Mouse (Mus musculus): ENCODE data around the gene Rufy4.
"Not testable (repeated sequence)": the region's sequence is repeated elsewhere in the genome, so short reads cannot be mapped to it uniquely, and the experiment has no call there.

Gene Rufy4

DNA sequence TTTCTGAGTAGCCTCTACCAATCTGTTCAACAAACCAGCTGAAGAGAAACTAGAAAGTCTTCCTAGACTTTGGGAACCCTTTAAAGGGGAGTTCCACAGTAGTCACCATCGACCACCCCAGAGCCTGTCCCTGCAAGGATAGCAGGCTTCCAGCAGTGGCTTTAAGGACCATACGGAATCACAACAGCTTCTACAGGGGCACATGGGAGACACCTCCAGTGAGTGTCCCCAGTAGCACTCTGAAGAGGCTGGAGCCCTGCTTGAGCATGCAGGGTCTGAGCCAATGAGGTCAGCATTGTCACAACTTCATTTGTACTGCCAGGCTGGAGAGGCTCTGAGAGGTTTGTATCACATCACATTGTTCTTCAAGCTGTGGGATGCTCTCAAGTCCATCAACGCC, 24.8 kb downstream of the Rufy4 start:
- DNase-seq (ENCODE audit: low spot score) = no peak

- DNase-seq (ENCODE audit: low spot score) = no peak
Measured at GRCm38 (mm10) chr1:74151091-74151490, 25.8 kb downstream of the Rufy4 start.

GRCm38 (mm10) chr1:74153461-74154184, 28.3 kb downstream of the Rufy4 start, which contains the start of gene Cxcr2:
Gene Cxcr2, plus strand, starts transcription at chr1:74153989.
- no peak for DNase-seq (ENCODE audit: low spot score)

DNA sequence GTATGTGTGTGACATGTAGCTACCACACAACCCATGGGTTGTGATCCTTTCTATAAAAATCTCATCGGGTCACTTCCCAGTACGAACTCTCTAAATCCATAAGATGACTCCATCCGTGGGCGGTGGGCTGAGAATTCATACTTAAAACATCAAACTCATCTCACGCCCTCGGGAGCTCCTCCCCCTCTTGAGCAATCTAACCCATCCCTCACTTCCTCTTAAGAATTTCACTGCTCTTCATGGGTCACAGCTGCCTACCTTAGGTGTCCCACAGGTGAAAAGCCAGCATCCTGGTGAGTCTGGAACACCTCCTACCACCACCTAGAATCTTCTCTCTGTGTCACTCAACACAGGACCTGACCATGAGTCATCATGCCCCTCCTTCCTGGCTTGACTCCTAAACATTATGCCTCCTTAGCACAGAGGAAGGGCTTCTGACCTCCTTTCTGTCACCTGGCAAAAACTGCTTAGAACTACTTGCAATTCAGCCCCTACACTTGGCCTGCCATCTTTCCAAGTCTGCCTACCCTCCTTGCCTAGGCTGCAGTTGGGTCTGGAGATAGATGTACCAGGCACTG, 30.2 kb downstream of the Rufy4 start:
- no peak for DNase-seq (ENCODE audit: low spot score)

- no peak for DNase-seq (ENCODE audit: low spot score)
Measured at GRCm38 (mm10) chr1:74156381-74156910, 31.1 kb downstream of the Rufy4 start.

GRCm38 (mm10) chr1:74159613-74160012, 34.3 kb downstream of the Rufy4 start:
- DNase-seq (ENCODE audit: low spot score) = not testable (repeated sequence)

DNA sequence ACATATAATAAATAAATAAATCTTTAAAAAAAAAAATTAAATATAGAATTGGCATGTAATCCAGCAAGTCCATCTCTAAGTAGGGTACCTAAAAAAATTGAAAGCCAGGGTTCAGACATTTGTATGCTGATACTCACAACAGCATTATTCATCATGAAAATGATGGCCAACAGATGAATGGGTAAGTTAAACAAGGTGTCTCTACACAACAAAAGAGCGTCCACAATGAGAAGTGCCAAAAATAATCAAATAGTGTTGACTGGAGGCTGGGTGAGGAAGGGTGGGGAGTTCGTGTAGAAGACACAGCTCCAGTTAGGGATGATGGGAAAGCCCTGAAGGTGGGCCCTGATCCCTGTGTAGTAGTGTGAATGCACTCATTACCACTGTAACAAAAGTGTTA, 34.7 kb downstream of the Rufy4 start:
- no peak for DNase-seq (ENCODE audit: low spot score)

DNA sequence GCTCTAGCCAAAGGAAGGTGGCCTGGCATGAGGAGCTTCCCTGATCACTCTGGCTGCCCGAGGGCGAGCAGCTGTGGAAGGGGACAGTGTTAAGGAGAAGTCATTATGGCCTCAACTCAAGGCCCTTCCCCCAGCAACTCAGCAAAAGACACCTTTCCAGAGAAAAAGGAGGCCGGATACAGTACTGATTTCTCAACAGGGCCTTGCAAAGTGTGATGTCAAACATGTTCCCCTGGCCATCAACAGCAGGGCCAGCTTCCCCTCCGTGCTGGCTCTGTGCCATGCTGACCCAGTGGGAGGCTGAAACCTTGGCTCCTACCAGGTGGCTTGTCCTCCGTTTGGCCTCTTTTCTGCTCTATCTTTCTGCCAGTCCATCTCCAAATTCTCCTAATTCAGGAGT, 41.8 kb downstream of the Rufy4 start:
- no peak for DNase-seq (ENCODE audit: low spot score)

DNA sequence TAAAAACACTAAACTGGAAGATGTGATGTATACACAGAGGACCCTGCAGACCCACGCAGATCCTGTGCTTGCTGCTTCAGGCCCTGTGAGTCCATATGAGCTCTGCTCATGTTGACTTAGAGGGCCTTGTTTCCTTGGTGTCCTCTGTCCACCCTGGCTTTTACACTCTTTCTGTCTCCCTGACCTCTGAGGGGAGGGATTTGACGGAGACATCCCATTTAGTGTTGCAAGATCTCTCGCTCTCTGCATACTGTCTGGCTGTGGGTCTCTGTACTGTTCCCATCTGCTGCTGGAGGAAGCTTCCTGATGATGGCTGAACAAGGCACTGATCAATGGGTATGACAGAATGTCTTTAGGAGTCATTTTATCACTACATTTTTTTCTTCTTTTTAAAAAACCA, 44.4 kb downstream of the Rufy4 start:
- DNase-seq (ENCODE audit: low spot score) = no peak

GRCm38 (mm10) chr1:74172722-74173121, 47.4 kb downstream of the Rufy4 start:
- no peak for DNase-seq (ENCODE audit: low spot score)

- no peak for DNase-seq (ENCODE audit: low spot score)
Measured at GRCm38 (mm10) chr1:74175731-74176130, 50.4 kb downstream of the Rufy4 start.

- DNase-seq (ENCODE audit: low spot score) = peak; percentile 29
Measured at GRCm38 (mm10) chr1:74178618-74179017, 53.3 kb downstream of the Rufy4 start.

DNA sequence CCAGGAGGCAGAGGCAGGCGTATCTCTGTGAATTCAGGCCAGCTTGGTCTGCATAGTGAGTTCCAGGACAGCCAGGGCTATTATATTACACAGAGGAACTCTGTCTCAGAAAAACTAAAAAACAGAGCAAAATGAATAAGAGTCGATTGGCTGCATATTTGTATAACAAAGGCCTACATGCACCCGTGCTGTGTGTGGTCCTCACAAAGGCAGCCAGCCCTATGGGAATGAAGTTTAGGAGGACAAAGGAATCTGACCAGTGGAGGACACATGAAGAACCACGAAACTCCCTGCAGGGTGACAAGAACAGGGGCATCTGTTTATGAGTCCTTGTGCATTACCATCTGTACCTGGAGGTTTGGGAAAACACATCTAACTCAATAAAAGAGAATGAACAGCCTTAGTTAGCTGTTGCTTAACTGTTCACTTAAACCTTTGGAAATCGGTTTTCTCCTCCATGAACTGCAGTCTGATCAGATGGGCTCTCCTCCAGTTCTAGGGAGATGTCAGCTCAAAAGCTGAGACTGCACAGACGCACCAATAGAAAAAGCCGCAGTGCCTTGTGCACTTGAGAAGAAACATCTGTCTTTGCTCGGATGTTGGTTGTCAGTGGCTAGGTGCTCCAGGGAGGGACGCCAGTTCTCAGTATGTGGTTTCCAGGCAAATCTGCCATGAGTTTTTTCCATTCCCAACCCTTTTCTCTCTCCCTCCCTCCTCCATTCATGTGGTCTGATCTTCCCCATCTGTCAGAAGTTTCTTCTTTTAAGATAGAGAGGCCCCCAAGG, 54.5 kb downstream of the Rufy4 start:
- DNase-seq (ENCODE audit: low spot score) = peak; percentile 18

- DNase-seq (ENCODE audit: low spot score) = no peak
Measured at GRCm38 (mm10) chr1:74181462-74181861, 56.1 kb downstream of the Rufy4 start.

GRCm38 (mm10) chr1:74183006-74183405, 57.7 kb downstream of the Rufy4 start:
- no peak for DNase-seq (ENCODE audit: low spot score)

DNA sequence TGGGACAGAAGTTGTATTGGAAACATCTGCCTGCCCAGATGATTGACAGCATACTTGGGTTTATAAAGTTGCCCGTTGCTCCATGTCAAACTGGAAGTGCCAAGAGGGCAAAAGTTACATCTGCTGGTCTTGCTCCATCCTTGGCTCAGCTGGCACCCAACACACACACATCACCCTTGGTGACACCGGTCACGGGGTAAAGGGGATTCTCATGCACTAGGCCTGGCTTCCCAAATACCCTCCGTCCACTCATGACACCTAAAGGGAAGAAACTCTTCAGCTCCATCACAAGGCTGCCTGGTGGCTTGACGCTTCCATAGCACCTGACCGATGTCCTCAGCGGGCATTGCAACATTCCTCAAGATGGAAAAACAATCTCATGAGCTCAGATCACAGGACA, 65.1 kb downstream of the Rufy4 start:
- peak; percentile 18 for DNase-seq (ENCODE audit: low spot score)

GRCm38 (mm10) chr1:74192711-74193110, 67.4 kb downstream of the Rufy4 start:
- DNase-seq (ENCODE audit: low spot score) = no peak

GRCm38 (mm10) chr1:74194445-74194844, 69.1 kb downstream of the Rufy4 start, which contains the start of gene Cxcr1:
Gene Cxcr1, minus strand, starts transcription at chr1:74194631.
- DNase-seq (ENCODE audit: low spot score) = no peak

- peak; percentile 22 for DNase-seq (ENCODE audit: low spot score)
Measured at GRCm38 (mm10) chr1:74195961-74196360, 70.6 kb downstream of the Rufy4 start.

- no peak for DNase-seq (ENCODE audit: low spot score)
Measured at GRCm38 (mm10) chr1:74196621-74197419, 71.5 kb downstream of the Rufy4 start.

Measured in lung, postnatal 25 days (tissue).